Mouse (Mus musculus) embryonic facial prominence, embryonic 10.5 days (tissue): Measurements from ENCODE around the gene Dmrtc1c1. TPM values are rescaled to one million over a fixed set of nuclear protein-coding genes. Genes with fewer than 3 reads are reported as not detected.
"Not testable (repeated sequence)": the region's sequence is repeated elsewhere in the genome, so short reads cannot be mapped to it uniquely, and the experiment has no call there.

Experiments used
- DNase-seq: peaks from one replicate; pipeline ENCODE4 v3.0.0-alpha.2; 2017; ENCODE audit warnings: low spot score
- H3K27ac ChIP-seq: fragments of 300-500 bp; sonication (generic); replicated peaks from 2 replicates; pipeline ENCODE4 v1.5.1; 2016; ENCODE audit warnings: mild to moderate bottlenecking
- H3K27me3 ChIP-seq: fragments of 300-500 bp; sonication (generic); replicated peaks from 2 replicates; pipeline ENCODE4 v1.6.1; 2016; ENCODE audit warnings: low read depth, mild to moderate bottlenecking; ENCODE audit not compliant: poor library complexity, severe bottlenecking
- H3K36me3 ChIP-seq: fragments of 300-500 bp; sonication (generic); replicated peaks from 2 replicates; pipeline ENCODE4 v1.6.1; 2016; ENCODE audit warnings: mild to moderate bottlenecking, moderate library complexity
- H3K4me1 ChIP-seq: fragments of 300-500 bp; sonication (generic); 2 replicates; pipeline ENCODE4 v1.6.1; 2016
- H3K4me3 ChIP-seq: fragments of 300-500 bp; sonication (generic); 2 replicates; pipeline ENCODE4 v1.5.1; 2016; ENCODE audit warnings: mild to moderate bottlenecking, moderate library complexity
- H3K9me3 ChIP-seq: fragments of 300-500 bp; sonication (generic); 2 replicates; pipeline ENCODE4 v1.6.1; 2016; ENCODE audit warnings: mild to moderate bottlenecking
- whole genome bisulfite sequencing: fragments of 180-500 bp; shearing (Covaris S2); methylation state at CpG from one replicate; pipeline ENCODE4 v1.1.7; 2016; 5-methylcytosine and 5-hydroxymethylcytosine counted together
- polyA plus RNA-seq: library from polyadenylated mRNA; unstranded; fragments of >200 nt; fragmentation: Nextera tagmentation; extraction: Ambion mirVana; gene quantifications from 2 replicates; pipeline ENCODE4 v1.2.1, GENCODE M21; 2016

Gene Dmrtc1c1
- polyA plus RNA-seq = not detected in 2 replicates

DNA sequence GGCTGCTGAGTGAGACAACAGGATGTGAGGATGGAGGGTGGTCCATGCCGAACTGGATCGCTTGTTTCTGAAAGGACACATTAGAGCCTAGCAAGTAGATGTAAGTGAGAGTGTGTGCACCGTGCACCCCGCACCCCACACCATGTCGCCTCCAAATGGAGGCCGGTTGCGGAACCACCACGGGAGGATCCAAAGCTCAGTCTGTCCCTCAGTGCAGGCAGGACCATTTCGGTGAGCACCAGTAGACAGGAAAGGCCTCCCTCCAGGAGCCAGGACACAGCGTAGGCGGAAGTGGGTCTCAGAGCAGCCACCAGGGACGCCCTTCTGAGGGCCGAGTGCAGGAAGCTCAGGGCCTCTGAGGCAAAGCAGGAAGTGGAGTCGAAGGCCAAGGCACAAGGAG lies at the start of gene Dmrtc1c1:
TSS of gene Dmrtc1c1 (plus strand) at position 301 of the 400 bp plus-strand sequence.
- not testable (repeated sequence) for DNase-seq, H3K36me3 ChIP-seq, H3K4me1 ChIP-seq, H3K27ac ChIP-seq, H3K9me3 ChIP-seq, H3K4me3 ChIP-seq, H3K27me3 ChIP-seq
- 95% methylated on average over 3 of the region's 14 CpGs for WGBS

DNA sequence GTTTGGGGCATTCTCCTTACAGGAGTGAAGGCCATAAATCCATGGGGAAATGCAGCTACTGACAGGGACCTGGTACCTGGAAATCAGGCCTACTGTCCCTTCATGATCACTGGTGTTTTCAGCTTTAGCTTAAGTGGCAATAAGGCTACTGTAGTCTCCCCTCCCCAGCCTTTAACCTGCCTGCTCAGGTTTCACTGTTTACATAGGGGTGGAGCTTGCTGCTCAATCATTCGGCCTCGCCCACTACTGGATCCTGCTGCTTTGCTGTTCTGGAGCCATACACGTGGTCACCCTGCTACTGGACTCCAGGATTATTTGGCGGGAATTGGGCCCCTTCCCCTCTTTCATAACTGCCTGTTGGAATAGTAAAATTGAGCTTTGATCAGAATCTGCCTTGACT lies 36.9 kb upstream of the Dmrtc1c1 start:
- peaks cover 31% of the 10 kb centered on the region for H3K27me3 ChIP-seq
- DNase-seq = peak; percentile 17
- H3K36me3 ChIP-seq = no peaks in the 10 kb centered on the region
- no peaks in the 10 kb centered on the region for H3K9me3 ChIP-seq
- H3K4me1 ChIP-seq = no peaks in the 10 kb centered on the region
- WGBS = 44% methylated on average over 4 of the region's 4 CpGs
- H3K27ac ChIP-seq = no peak overlapping the region
- H3K4me3 ChIP-seq = no peak overlapping the region

DNA sequence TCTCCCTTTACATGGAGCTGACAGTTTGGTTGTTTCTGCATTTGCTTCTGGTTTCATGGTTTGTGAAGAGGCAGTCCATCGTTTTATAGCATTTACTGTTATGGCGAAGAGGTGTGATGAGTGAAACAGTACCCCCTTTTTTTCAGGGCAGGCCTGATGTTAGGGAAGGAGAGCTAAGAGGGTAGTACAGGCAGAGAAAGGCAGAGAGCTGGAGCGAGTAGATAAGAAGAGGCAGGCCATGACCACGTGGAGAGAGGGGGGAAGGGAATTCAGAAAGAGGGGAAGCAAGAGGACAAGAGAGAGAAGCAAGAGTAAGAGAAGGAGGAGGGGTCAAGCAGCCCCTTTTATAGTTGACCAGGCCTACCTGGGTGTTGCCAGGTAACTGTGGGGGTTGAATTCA lies 9.5 kb downstream of the Dmrtc1c1 start:
- no peaks in the 10 kb centered on the region for H3K9me3 ChIP-seq
- H3K36me3 ChIP-seq = no peaks in the 10 kb centered on the region
- no peaks in the 10 kb centered on the region for H3K4me1 ChIP-seq
- no peak for DNase-seq
- no peak overlapping the region for H3K27ac ChIP-seq
- no peak overlapping the region for H3K4me3 ChIP-seq
- WGBS = 64% methylated on average over 4 of the region's 4 CpGs
- peaks cover 32% of the 10 kb centered on the region for H3K27me3 ChIP-seq

DNA sequence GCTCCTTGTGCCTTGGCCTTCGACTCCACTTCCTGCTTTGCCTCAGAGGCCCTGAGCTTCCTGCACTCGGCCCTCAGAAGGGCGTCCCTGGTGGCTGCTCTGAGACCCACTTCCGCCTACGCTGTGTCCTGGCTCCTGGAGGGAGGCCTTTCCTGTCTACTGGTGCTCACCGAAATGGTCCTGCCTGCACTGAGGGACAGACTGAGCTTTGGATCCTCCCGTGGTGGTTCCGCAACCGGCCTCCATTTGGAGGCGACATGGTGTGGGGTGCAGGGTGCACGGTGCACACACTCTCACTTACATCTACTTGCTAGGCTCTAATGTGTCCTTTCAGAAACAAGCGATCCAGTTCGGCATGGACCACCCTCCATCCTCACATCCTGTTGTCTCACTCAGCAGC lies 51.8 kb downstream of the Dmrtc1c1 start, which contains the start of gene Dmrtc1c2:
TSS of gene Dmrtc1c2 (minus strand) at position 101 of the 400 bp plus-strand sequence.
- DNase-seq, H3K36me3 ChIP-seq, H3K4me3 ChIP-seq, H3K27ac ChIP-seq, H3K4me1 ChIP-seq, H3K9me3 ChIP-seq, H3K27me3 ChIP-seq: not testable (repeated sequence)
- WGBS = 93% methylated on average over 4 of the region's 13 CpGs

Other genes with a start within 250 kb of the Dmrtc1c1 start
- 9.5 and 10.4 TPM in 2 replicates for gene Phka1, start 158.7 kb upstream of the Dmrtc1c1 start, polyA plus RNA-seq
- not detected in 2 replicates for gene Gm3880, start 116.0 kb upstream of the Dmrtc1c1 start, polyA plus RNA-seq
- gene Gm9112, start 95.3 kb upstream of the Dmrtc1c1 start, polyA plus RNA-seq = not detected in 2 replicates
- gene Dmrtc1b, start 95.1 kb upstream of the Dmrtc1c1 start, polyA plus RNA-seq = not detected in 2 replicates
- not detected in 2 replicates for gene Dmrtc1c2, start 51.7 kb downstream of the Dmrtc1c1 start, polyA plus RNA-seq
- gene 1700031F05Rik, start 65.0 kb downstream of the Dmrtc1c1 start, polyA plus RNA-seq = not detected in 2 replicates
- 0.39 and 0.43 TPM in 2 replicates for gene Dmrtc1a, start 105.7 kb downstream of the Dmrtc1c1 start, polyA plus RNA-seq
- gene 1700011M02Rik, start 105.9 kb downstream of the Dmrtc1c1 start, polyA plus RNA-seq = not detected in 2 replicates
- not detected in 2 replicates for gene 1700018G05Rik, start 125.4 kb downstream of the Dmrtc1c1 start, polyA plus RNA-seq